In the genomic region with DNA sequence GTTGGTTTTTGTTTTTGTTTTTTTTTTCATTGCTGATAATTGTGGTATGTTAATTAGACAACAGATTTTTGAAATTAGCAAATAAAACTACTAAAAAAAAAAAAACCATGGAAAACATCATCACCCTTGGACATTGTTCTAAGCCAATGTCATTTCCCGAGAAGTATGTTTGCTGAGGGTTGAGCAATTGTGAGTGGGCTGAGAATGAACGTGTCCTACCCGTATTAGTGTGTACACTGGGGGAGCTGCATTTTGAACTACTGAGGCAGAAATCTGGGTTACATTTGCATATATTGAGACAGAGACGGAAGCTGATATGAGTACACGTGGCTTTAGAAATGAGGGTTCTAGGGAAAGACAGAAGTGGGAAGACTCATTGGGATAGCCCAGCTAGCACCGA, we compare ENCODE assay signal across 30 mouse cellular contexts. TPM values are rescaled to one million over a fixed set of nuclear protein-coding genes. Genes with fewer than 3 reads are reported as not detected.
A peak's percentile ranks its signal among the peaks of the same experiment; 100 is the strongest.
DNase-seq lines count a peak whose midpoint lies in the region; ATAC-seq and TF ChIP-seq lines count a peak whose summit lies in the region.
"Had no signal": no experiment of that assay in that cellular context is flagged by ENCODE, and none has a peak within 500 bp of the region (broad histone marks: within the 10 kb centered on the region; RNA-seq: fewer than 3 reads in every experiment).

No protein-coding gene starts in this region.

- H3K4me1 ChIP-seq in liver, embryonic 14.5 days (replicated peaks; ENCODE audit: control insufficient read depth in 2 of 2, insufficient read depth in 2 of 2, low read length in 1 of 2): peaks cover 0 to 8% of the 10 kb centered on the region in 2 experiments; a peak in 2 of 4 replicates
- H3K4me1 ChIP-seq in liver, embryonic 11.5 days (replicated peaks; ENCODE audit: control insufficient read depth, insufficient read depth, low read length): no peaks in the 10 kb centered on the region
- H3K4me1 ChIP-seq in liver, embryonic 16.5 days (ENCODE audit: control insufficient read depth, low read depth, low read length): no peaks in the 10 kb centered on the region; the same call in 1 of the 2 replicates
- H3K4me1 ChIP-seq: embryonic facial prominence, embryonic 12.5 days; embryonic facial prominence, embryonic 15.5 days; forebrain, embryonic 12.5 days; forebrain, embryonic 15.5 days; heart, embryonic 15.5 days; hindbrain, embryonic 10.5 days; hindbrain, embryonic 13.5 days had no signal

- no peaks in the 10 kb centered on the region for H3K36me3 ChIP-seq in liver, embryonic 14.5 days (replicated peaks; ENCODE audit: control insufficient read depth, insufficient read depth, low read depth)
- no peaks in the 10 kb centered on the region for H3K36me3 ChIP-seq in liver, embryonic 11.5 days (ENCODE audit: control insufficient read depth, insufficient read depth, low read length)
- no peaks in the 10 kb centered on the region for H3K36me3 ChIP-seq in liver, embryonic 16.5 days (ENCODE audit: control insufficient read depth, insufficient read depth)
- H3K36me3 ChIP-seq: embryonic facial prominence, embryonic 12.5 days; embryonic facial prominence, embryonic 15.5 days; forebrain, embryonic 12.5 days; forebrain, embryonic 15.5 days; heart, embryonic 12.5 days; heart, embryonic 15.5 days; hindbrain, embryonic 10.5 days; hindbrain, embryonic 13.5 days had no signal

- H3K9me3 ChIP-seq in liver, embryonic 14.5 days (ENCODE audit: control insufficient read depth, low read length): no peaks in the 10 kb centered on the region
- no peaks in the 10 kb centered on the region for H3K9me3 ChIP-seq in liver, embryonic 11.5 days (ENCODE audit: control insufficient read depth, low read length)
- no peaks in the 10 kb centered on the region for H3K9me3 ChIP-seq in liver, embryonic 16.5 days (replicated peaks; ENCODE audit: control insufficient read depth, low read length)
- H3K9me3 ChIP-seq: embryonic facial prominence, embryonic 12.5 days; embryonic facial prominence, embryonic 15.5 days; forebrain, embryonic 12.5 days; forebrain, embryonic 15.5 days; heart, embryonic 12.5 days; heart, embryonic 15.5 days; hindbrain, embryonic 10.5 days; hindbrain, embryonic 13.5 days had no signal

- no peak overlapping the region for H3K4me2 ChIP-seq in liver, embryonic 14.5 days (ENCODE audit: low read depth)
- no peak overlapping the region for H3K4me2 ChIP-seq in liver, embryonic 11.5 days
- H3K4me2 ChIP-seq in liver, embryonic 16.5 days (ENCODE audit: low read depth, low read length): no peak overlapping the region
- H3K4me2 ChIP-seq: embryonic facial prominence, embryonic 12.5 days; embryonic facial prominence, embryonic 15.5 days; forebrain, embryonic 12.5 days; forebrain, embryonic 15.5 days; heart, embryonic 12.5 days; heart, embryonic 15.5 days; hindbrain, embryonic 13.5 days had no signal

- peak; percentile 47; the same call in 1 of the 2 replicates for ATAC-seq in liver, embryonic 14.5 days (ENCODE audit: insufficient read depth)
- no peak for ATAC-seq in liver, embryonic 11.5 days (replicated peaks; ENCODE audit: low FRiP score)
- ATAC-seq in liver, embryonic 16.5 days (ENCODE audit: low read depth): peak; percentile 82
- ATAC-seq: CD4-positive, CD25-positive, alpha-beta regulatory T cell, adult 4 months; forebrain, embryonic 15.5 days; hindbrain, embryonic 16.5 days had no signal

- H3K27ac ChIP-seq in liver, embryonic 14.5 days: no peak overlapping the region; the same call in 1 of the 2 replicates
- H3K27ac ChIP-seq in liver, embryonic 11.5 days (ENCODE audit: low read depth, low read length): no peak overlapping the region
- H3K27ac ChIP-seq in liver, embryonic 16.5 days (ENCODE audit: low read length): peak overlapping the region; percentile 75
- H3K27ac ChIP-seq: embryonic facial prominence, embryonic 12.5 days; embryonic facial prominence, embryonic 15.5 days; forebrain, embryonic 12.5 days; forebrain, embryonic 15.5 days; heart, embryonic 15.5 days; hindbrain, embryonic 10.5 days; hindbrain, embryonic 13.5 days had no signal

- no peak for TF ChIP-seq CTCF in liver, embryonic 14.5 days (IDR thresholded peaks at IDR 0.05; ENCODE audit: low read depth)

- DNase-seq in liver, embryonic 14.5 days (ENCODE audit: low read depth in 3 of 3, low spot score in 3 of 3): no peak
- no peak for DNase-seq in liver, embryonic 11.5 days (ENCODE audit: low spot score)
- DNase-seq in gonadal fat pad, adult 2 months (ENCODE audit: low read depth): peak; percentile 37
- DNase-seq in right cerebral cortex, adult 18-20 months: no peak
- DNase-seq in heart, adult 8-10 months (ENCODE audit: low spot score): no peak
- DNase-seq: adrenal gland, postnatal 14 days; cerebellum, adult 11 months; cerebellum, adult 2 months; cerebellum, adult 9-11 months; cerebellum, postnatal 25 days; gastrocnemius, postnatal 25 days; heart, adult 11 months; heart, postnatal 10 days; heart, postnatal 36 days had no signal

- H3K9ac ChIP-seq in liver, embryonic 14.5 days (replicated peaks): no peak overlapping the region
- H3K9ac ChIP-seq in liver, embryonic 11.5 days (ENCODE audit: low read depth, low read length): no peak overlapping the region
- H3K9ac ChIP-seq in liver, embryonic 16.5 days (ENCODE audit: low read depth, low read length): no peak overlapping the region
- H3K9ac ChIP-seq: embryonic facial prominence, embryonic 12.5 days; embryonic facial prominence, embryonic 15.5 days; forebrain, embryonic 12.5 days; forebrain, embryonic 15.5 days; heart, embryonic 12.5 days; heart, embryonic 15.5 days; hindbrain, embryonic 13.5 days had no signal

- 62% methylated on average over 6 of the region's 6 CpGs for WGBS in liver, embryonic 14.5 days (ENCODE audit: insufficient replicate concordance)
- WGBS in liver, embryonic 11.5 days: 74% methylated on average over 6 of the region's 6 CpGs
- WGBS in liver, embryonic 16.5 days (ENCODE audit: insufficient replicate concordance): 61% methylated on average over 6 of the region's 6 CpGs

- TF ChIP-seq EP300 in liver, embryonic 14.5 days (IDR thresholded peaks at IDR 0.05; ENCODE audit: low read depth): no peak

- H3K27me3 ChIP-seq in liver, embryonic 14.5 days (ENCODE audit: control insufficient read depth, insufficient read depth, low read length): no peaks in the 10 kb centered on the region
- no peaks in the 10 kb centered on the region for H3K27me3 ChIP-seq in liver, embryonic 11.5 days (replicated peaks; ENCODE audit: control insufficient read depth, insufficient read depth, low read length)
- no peaks in the 10 kb centered on the region for H3K27me3 ChIP-seq in liver, embryonic 16.5 days (ENCODE audit: control insufficient read depth, insufficient read depth, low read depth, low read length)
- H3K27me3 ChIP-seq: embryonic facial prominence, embryonic 12.5 days; embryonic facial prominence, embryonic 15.5 days; forebrain, embryonic 12.5 days; forebrain, embryonic 15.5 days; heart, embryonic 12.5 days; heart, embryonic 15.5 days; hindbrain, embryonic 13.5 days had no signal

- H3K4me3 ChIP-seq in liver, embryonic 14.5 days (ENCODE audit: insufficient read depth in 1 of 2, low read depth in 2 of 2, low read length in 2 of 2): no peak overlapping the region
- no peak overlapping the region for H3K4me3 ChIP-seq in liver, embryonic 11.5 days (ENCODE audit: low read depth, low read length)
- no peak overlapping the region for H3K4me3 ChIP-seq in liver, embryonic 16.5 days (ENCODE audit: low read depth, low read length)
- H3K4me3 ChIP-seq: embryonic facial prominence, embryonic 12.5 days; embryonic facial prominence, embryonic 15.5 days; forebrain, embryonic 12.5 days; forebrain, embryonic 15.5 days; heart, embryonic 12.5 days; heart, embryonic 15.5 days; hindbrain, embryonic 10.5 days; hindbrain, embryonic 13.5 days had no signal

RNA-seq across cellular contexts. Expression of a gene that starts 6.8 kb away (rescaled TPM):
- polyA plus RNA-seq in liver, embryonic 14.5 days (2012; rRNA removed): 119 and 187 TPM in 2 replicates
- 201 and 204 TPM in 2 replicates for polyA plus RNA-seq in liver, embryonic 14.5 days (2014; fragmentation: Nextera tagmentation; extraction: Ambion mirVana)
- 17.8 and 19.8 TPM in 2 replicates for polyA plus RNA-seq in liver, embryonic 11.5 days (2014; fragmentation: Nextera tagmentation; extraction: Ambion mirVana)
- 1.4 and 4.0 TPM in 2 replicates for polyA plus RNA-seq in gonadal fat pad, adult 2 months (2012; rRNA removed)
- 674 and 844 TPM in 2 replicates for polyA plus RNA-seq in liver, embryonic 16.5 days (2015; fragmentation: Nextera tagmentation; extraction: Ambion mirVana)
- total RNA-seq in heart, adult 8-10 months (2022): 1 to 10 TPM; 2.2 to 3.6 (median 2.7) TPM
- total RNA-seq: common myeloid progenitor, adult 5-6 weeks; gastrocnemius, postnatal 25 days; MEL had no signal
- polyA plus RNA-seq: C2C12; cerebellum, adult 2 months; embryonic facial prominence, embryonic 12.5 days; forebrain, embryonic 15.5 days; hindbrain, embryonic 10.5 days had no signal

RNA-seq across cellular contexts. Expression of a gene that starts 48.1 kb away (rescaled TPM):
- polyA plus RNA-seq in liver, embryonic 14.5 days (2012; rRNA removed): 4.0 and 7.9 TPM in 2 replicates
- polyA plus RNA-seq in liver, embryonic 14.5 days (2014; fragmentation: Nextera tagmentation; extraction: Ambion mirVana): 12.7 and 13.1 TPM in 2 replicates
- 0.45 and 1.3 TPM in 2 replicates for polyA plus RNA-seq in liver, embryonic 11.5 days (2014; fragmentation: Nextera tagmentation; extraction: Ambion mirVana)
- 17.2 and 17.6 TPM in 2 replicates for polyA plus RNA-seq in gonadal fat pad, adult 2 months (2012; rRNA removed)
- 47.2 and 49.7 TPM in 2 replicates for polyA plus RNA-seq in liver, embryonic 16.5 days (2015; fragmentation: Nextera tagmentation; extraction: Ambion mirVana)
- total RNA-seq in heart, adult 8-10 months (2022): under 1 TPM in 1 of 4 experiments, not detected in 3; 0.14 TPM
- total RNA-seq: adrenal gland, adult 2 months; common myeloid progenitor, adult 5-6 weeks; gastrocnemius, adult 8-10 months; gastrocnemius, postnatal 25 days; heart, postnatal 10 days; heart, postnatal 36 days had no signal
- polyA plus RNA-seq: adrenal gland, adult 2 months; C2C12; CD4-positive, CD25-positive, alpha-beta regulatory T cell, adult 4 months; hindbrain, embryonic 10.5 days had no signal
